In genomic region chr11:34975771-34976302, GRCm38 (mm10) we compare ENCODE assay signal across 11 mouse cellular contexts.
DNase-seq lines count a peak whose midpoint lies in the region; ATAC-seq and TF ChIP-seq lines count a peak whose summit lies in the region.
"Had no signal": no experiment of that assay in that cellular context is flagged by ENCODE, and none has a peak within 500 bp of the region (broad histone marks: within the 10 kb centered on the region; RNA-seq: fewer than 3 reads in every experiment).

No protein-coding gene starts in this region.

- ATAC-seq in intestine, embryonic 14.5 days (replicated peaks; ENCODE audit: low FRiP score, low TSS enrichment, low read depth): 0 out of 2 replicates have a peak, but pooled peaks have one; percentile 60
- no peak for ATAC-seq in intestine, postnatal 0 days
- ATAC-seq in forebrain, embryonic 12.5 days (ENCODE audit: low FRiP score): no peak

- H3K9me3 ChIP-seq in intestine, embryonic 14.5 days (ENCODE audit: control insufficient read depth, low read length): no peaks in the 10 kb centered on the region
- H3K9me3 ChIP-seq in intestine, postnatal 0 days (ENCODE audit: control insufficient read depth): no peaks in the 10 kb centered on the region
- H3K9me3 ChIP-seq in forebrain, embryonic 12.5 days: no peaks in the 10 kb centered on the region
- H3K9me3 ChIP-seq: liver, embryonic 15.5 days had no signal

- no peaks in the 10 kb centered on the region for H3K27me3 ChIP-seq in intestine, embryonic 14.5 days (replicated peaks; ENCODE audit: control insufficient read depth, insufficient read depth, low read length)
- no peaks in the 10 kb centered on the region for H3K27me3 ChIP-seq in intestine, postnatal 0 days (replicated peaks; ENCODE audit: control insufficient read depth, insufficient read depth, low read length)
- no peaks in the 10 kb centered on the region for H3K27me3 ChIP-seq in forebrain, embryonic 12.5 days
- H3K27me3 ChIP-seq: liver, embryonic 15.5 days had no signal

- no peak for TF ChIP-seq CTCF in intestine, postnatal 0 days (IDR thresholded peaks at IDR 0.05; ENCODE audit: low read depth)

- H3K4me1 ChIP-seq in intestine, embryonic 14.5 days (replicated peaks; ENCODE audit: control insufficient read depth, insufficient read depth, low read length): peaks cover 20% of the 10 kb centered on the region
- no peaks in the 10 kb centered on the region for H3K4me1 ChIP-seq in intestine, postnatal 0 days (replicated peaks; ENCODE audit: control insufficient read depth, insufficient read depth, low read length)
- no peaks in the 10 kb centered on the region for H3K4me1 ChIP-seq in forebrain, embryonic 12.5 days
- H3K4me1 ChIP-seq: liver, embryonic 15.5 days had no signal

- H3K4me3 ChIP-seq in intestine, embryonic 14.5 days (ENCODE audit: low read depth, low read length): no peak overlapping the region
- H3K4me3 ChIP-seq in intestine, postnatal 0 days (ENCODE audit: low read depth, low read length): no peak overlapping the region
- no peak overlapping the region for H3K4me3 ChIP-seq in forebrain, embryonic 12.5 days (replicated peaks)
- H3K4me3 ChIP-seq: liver, embryonic 15.5 days had no signal

- 14% methylated on average over 8 of the region's 8 CpGs for WGBS in intestine, embryonic 14.5 days
- 24% methylated on average over 8 of the region's 8 CpGs for WGBS in intestine, postnatal 0 days
- 80% methylated on average over 8 of the region's 8 CpGs for WGBS in forebrain, embryonic 12.5 days

- H3K4me2 ChIP-seq in intestine, embryonic 14.5 days (ENCODE audit: low read length): no peak overlapping the region
- H3K4me2 ChIP-seq in intestine, postnatal 0 days (replicated peaks; ENCODE audit: low read depth): no peak overlapping the region
- no peak overlapping the region for H3K4me2 ChIP-seq in forebrain, embryonic 12.5 days
- H3K4me2 ChIP-seq: liver, embryonic 15.5 days; midbrain, embryonic 11.5 days had no signal

- H3K9ac ChIP-seq in intestine, embryonic 14.5 days (ENCODE audit: low read length): no peak overlapping the region
- no peak overlapping the region for H3K9ac ChIP-seq in intestine, postnatal 0 days (ENCODE audit: low read depth, low read length)
- no peak overlapping the region for H3K9ac ChIP-seq in forebrain, embryonic 12.5 days
- H3K9ac ChIP-seq: liver, embryonic 15.5 days had no signal

- peak; percentile 26 for DNase-seq in adrenal gland, adult 8-10 months
- DNase-seq in adrenal gland, postnatal 25 days: no peak
- peak; percentile 57 for DNase-seq in intestine, embryonic 14.5 days (ENCODE audit: low spot score)
- peak; percentile 8 to 30 for DNase-seq in adrenal gland, postnatal 36 days
- DNase-seq in kidney, postnatal 25 days: peak; percentile 44 to 79
- DNase-seq in retina, embryonic 14.5 days (ENCODE audit: low spot score): no peak

- H3K36me3 ChIP-seq in intestine, embryonic 14.5 days (ENCODE audit: control insufficient read depth, insufficient read depth, low read length): no peaks in the 10 kb centered on the region
- no peaks in the 10 kb centered on the region for H3K36me3 ChIP-seq in intestine, postnatal 0 days (ENCODE audit: control insufficient read depth, insufficient read depth)
- no peaks in the 10 kb centered on the region for H3K36me3 ChIP-seq in forebrain, embryonic 12.5 days (replicated peaks)
- H3K36me3 ChIP-seq: G1E; liver, embryonic 15.5 days had no signal

- peak overlapping the region; percentile 19; the same call in 1 of the 2 replicates for H3K27ac ChIP-seq in intestine, embryonic 14.5 days (ENCODE audit: low read depth)
- H3K27ac ChIP-seq in intestine, postnatal 0 days (ENCODE audit: low read depth, low read length): no peak overlapping the region
- no peak overlapping the region for H3K27ac ChIP-seq in forebrain, embryonic 12.5 days
- H3K27ac ChIP-seq: liver, embryonic 15.5 days had no signal

Comparison
In these comparisons a context has a peak if more than half of its experiments do, and no peak if none do; other contexts are left out.
1. DNase-seq: peak in adrenal gland, adult 8-10 months (single experiment), intestine, embryonic 14.5 days (single experiment), adrenal gland, postnatal 36 days (2 of 2) and kidney, postnatal 25 days (2 of 2); none in adrenal gland, postnatal 25 days (single experiment) and retina, embryonic 14.5 days (single experiment).